Mouse (Mus musculus) small intestine, adult 2 months (tissue): ENCODE results near the gene Dlgap1.

Experiments
- CTCF ChIP-seq: fragments of 200-500 bp; IDR thresholded peaks from 2 replicates; pipeline ENCODE4 v1.5.1; 2012; ENCODE audit warnings: low read depth, mild to moderate bottlenecking, control low read depth, inconsistent platforms, low read length, moderate library complexity, mixed read lengths; ENCODE audit not compliant: insufficient replicate concordance, insufficient read length; ENCODE audit errors: extremely low read depth
- POLR2A ChIP-seq: fragments of 200-500 bp; IDR thresholded peaks from 2 replicates; pipeline ENCODE4 v1.6.1; 2012; ENCODE audit warnings: low read depth, mild to moderate bottlenecking, control low read depth, inconsistent platforms, low read length, moderate library complexity

- TF ChIP-seq POLR2A (no peak), CTCF (no peak)
Measured at GRCm38 (mm10) chr17:70248250-70248649, 279.4 kb downstream of the Dlgap1 start.
